Mouse (Mus musculus): ENCODE measurements around the gene Psma4.

- no peak for TF ChIP-seq POLR2A (IDR thresholded peaks at IDR 0.05; ENCODE audit: low read depth, low read length)
- no peak for TF ChIP-seq CTCF (conservative IDR thresholded peaks at IDR 0.05; ENCODE audit: insufficient read depth, insufficient read length, low read depth, low read length)
These were observed 34.2 kb upstream of the Psma4 start for GRCm38 (mm10) chr9:54916401-54916800.
